Mouse (Mus musculus) embryo, embryonic 11.5 days (tissue): ENCODE measurements at regions not wholly inside any gene's neighbourhood (a gene's known extent, or its start where the extent isn't known, plus 50 kb on each side); places are given as distances from the start of the nearest gene placed in this dataset.
A peak's percentile ranks its signal among the peaks of the same experiment; 100 is the strongest.
"Not testable (repeated sequence)": the region's sequence is repeated elsewhere in the genome, so short reads cannot be mapped to it uniquely, and the experiment has no call there.

ENCODE experiments used
- DNase-seq: peaks from one replicate; pipeline ENCODE4 v3.0.0-alpha.2; 2012; ENCODE audit warnings: low read depth, low spot score

GRCm38 (mm10) chr13:19300320-19301011, 95.1 kb downstream of the Stard3nl start:
- DNase-seq: not testable (repeated sequence)

DNA sequence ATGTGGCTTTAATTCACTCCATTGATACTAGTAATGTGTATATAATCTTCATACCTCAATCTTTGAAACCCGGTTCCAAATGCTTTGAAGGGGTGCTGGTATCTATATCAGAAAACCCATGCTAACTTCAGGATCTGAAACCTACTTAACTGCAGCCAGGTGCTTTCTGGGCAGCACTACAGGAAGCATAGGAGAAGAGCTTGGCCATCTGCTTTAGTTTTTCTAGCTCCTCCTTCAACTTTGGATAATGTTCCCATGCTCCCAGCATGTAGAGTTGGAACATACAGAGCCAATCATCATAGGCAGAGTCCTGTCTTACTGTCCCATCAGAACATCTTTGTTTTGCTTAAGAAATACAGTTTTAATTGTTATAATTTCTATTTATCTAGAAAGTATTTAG, 99.3 kb downstream of the Stard3nl start:
- no peak for DNase-seq

DNA sequence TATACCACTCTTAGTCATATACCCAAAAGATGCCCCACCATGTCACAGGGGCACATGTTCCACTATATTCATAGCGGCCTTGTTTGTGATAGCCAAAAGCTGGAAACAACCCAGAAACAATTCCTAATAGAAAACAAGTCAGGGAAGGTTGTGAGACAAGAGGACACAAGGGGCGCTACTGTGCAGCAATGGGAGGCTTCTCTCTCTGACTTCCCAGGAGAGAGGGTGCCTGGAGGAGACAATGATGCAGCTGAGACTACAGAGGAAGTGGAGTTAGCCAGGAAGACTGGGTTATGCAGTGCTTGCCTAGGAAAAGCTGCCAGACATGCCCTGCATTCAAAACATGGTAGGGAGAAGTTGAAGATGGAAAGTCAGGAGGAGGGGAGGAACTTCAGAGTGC, 102.6 kb downstream of the Stard3nl start:
- peak; percentile 2 for DNase-seq

DNA sequence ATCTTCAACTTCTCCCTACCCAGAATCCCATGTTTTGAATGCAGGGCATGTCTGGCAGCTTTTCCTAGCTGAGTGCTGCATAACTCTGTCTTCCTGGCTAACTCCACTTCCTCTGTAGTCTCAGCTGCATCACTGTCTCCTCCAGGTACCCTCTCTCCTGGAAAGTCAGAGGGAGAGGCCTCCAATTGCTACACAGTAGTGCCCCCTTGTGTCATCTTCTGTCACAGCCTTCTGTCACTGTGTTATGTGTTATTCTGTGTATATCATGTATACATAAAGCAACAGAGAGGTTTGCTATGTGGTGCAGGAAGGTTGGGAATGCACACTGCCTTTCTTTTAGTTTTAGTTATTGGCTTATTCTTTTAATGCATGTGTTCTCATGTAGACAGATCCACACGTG, 112.4 kb downstream of the Stard3nl start:
- DNase-seq: no peak

GRCm38 (mm10) chr13:19272548-19273295, 122.9 kb downstream of the Stard3nl start:
- not testable (repeated sequence) for DNase-seq

DNA sequence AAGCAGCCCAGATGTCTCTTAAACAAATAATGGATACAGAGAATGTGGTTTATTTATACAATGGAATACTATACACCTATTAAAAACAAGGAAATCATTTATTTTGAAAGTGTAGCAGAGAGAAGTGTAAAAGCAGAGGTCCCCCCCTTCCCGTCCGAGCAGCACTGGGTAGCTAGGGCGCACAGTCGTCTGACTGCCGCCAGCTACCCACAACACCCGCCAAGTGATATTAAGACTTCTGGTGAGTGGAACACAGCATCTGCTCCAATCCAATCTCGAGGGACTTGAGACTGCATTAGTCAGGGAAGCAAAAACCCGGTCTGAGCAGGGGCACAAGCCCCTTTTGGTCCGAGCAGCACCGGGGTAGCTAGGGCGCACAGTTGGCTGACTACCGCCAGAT, 130.6 kb downstream of the Stard3nl start:
- DNase-seq: not testable (repeated sequence)

- DNase-seq: not testable (repeated sequence)
These were observed 149.0 kb downstream of the Stard3nl start for GRCm38 (mm10) chr13:19246558-19246957.

DNA sequence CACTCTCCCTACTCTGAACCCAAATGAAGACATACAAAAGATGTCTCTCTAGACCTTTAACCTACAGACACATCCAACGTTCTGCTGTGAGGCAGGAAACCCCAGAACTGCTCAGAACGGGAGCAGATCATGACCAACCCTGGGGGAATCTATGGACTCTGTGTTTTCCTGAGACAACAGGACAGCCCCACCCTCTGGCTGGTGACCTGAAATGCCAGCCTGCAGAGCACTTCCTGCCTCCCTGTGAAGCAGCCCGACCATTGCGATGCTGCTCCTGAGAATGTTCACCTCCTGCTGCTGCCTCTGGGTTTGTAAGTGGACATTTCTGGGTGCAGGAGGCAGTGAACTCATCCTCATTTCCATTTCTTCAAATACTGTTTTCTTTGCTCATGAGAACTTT, 153.0 kb downstream of the Stard3nl start:
- not testable (repeated sequence) for DNase-seq

GRCm38 (mm10) chr13:19236340-19236739, 159.3 kb downstream of the Stard3nl start:
- no peak for DNase-seq

GRCm38 (mm10) chr13:19234700-19235374, 160.8 kb downstream of the Stard3nl start:
- no peak for DNase-seq

- DNase-seq: not testable (repeated sequence)
These were observed 175.6 kb downstream of the Stard3nl start for GRCm38 (mm10) chr13:19220004-19220403.

DNA sequence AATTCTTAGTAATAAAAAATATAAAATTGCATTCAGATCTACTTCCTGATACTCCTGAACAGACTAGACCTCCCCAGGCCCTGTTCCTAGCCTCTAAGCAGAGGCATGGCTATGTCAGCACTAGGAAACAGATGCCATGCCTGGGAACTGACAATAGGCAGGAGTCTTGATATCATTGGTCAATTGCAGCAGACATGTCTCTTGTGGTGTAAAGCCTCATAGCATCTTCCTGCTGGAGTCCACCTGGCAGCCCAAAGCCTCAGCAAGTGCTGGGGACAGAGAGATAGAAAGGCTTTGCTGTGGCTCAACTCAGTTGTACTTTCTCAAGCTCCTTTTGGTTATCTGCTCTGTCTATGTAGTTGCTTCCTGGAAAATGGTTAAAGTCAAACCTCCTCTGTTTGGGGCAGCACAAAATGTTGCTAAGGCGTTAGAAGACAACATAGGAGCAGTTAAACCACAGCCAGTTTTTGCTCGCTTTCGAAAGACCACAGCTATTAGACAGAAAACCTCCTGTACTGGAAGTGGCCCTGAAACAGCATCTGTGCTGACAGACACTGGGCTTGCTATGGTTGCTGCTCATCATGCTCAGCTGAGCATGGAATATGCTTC, 176.1 kb downstream of the Stard3nl start:
- DNase-seq: not testable (repeated sequence)

- no peak for DNase-seq
These were observed 190.9 kb downstream of the Stard3nl start for GRCm38 (mm10) chr13:19204669-19205068.

DNA sequence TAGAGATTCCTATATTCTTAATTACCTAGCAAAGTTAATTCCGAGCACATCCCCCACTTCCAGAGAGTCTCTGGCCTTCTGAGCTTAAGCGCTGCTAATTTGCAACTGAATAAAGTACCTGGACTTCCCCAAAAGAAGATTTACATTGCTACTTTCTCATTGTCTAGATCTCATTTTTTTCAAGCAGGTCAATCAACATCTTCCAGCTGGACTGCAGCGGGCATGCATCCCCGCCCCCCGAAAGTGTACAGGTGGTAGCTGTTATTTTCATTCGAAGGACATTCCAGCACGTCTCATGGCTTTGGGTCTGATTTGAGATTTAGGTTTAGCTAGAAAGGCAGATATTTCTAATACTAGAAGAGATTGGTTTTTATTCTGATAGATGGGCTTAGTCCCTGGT, 193.3 kb downstream of the Stard3nl start:
- DNase-seq: not testable (repeated sequence)
